Mouse (Mus musculus): ENCODE results near the gene Vasn.

GRCm38 (mm10) chr16:4602189-4602588 lies 37.6 kb upstream of the Vasn start:
- TF ChIP-seq HCFC1 (IDR thresholded peaks at IDR 0.05; ENCODE audit: borderline replicate concordance, insufficient read depth, low read length) (no peak), CHD2 (IDR thresholded peaks at IDR 0.05; ENCODE audit: low read depth, low read length) (no peak), ZC3H11A (IDR thresholded peaks at IDR 0.05; ENCODE audit: borderline replicate concordance, low read depth, low read length) (no peak), MAFK (IDR thresholded peaks at IDR 0.05; ENCODE audit: insufficient read depth, low read depth, low read length) (no peak)

Data from ES-E14 (cell line).